Mouse (Mus musculus) stomach, embryonic 14.5 days (tissue): ENCODE data around the gene Smdt1. TPM values are rescaled to one million over a fixed set of nuclear protein-coding genes. Genes with fewer than 3 reads are reported as not detected.

ENCODE experiments used
- ATAC-seq: fragments of 200-750 bp; cut with Nextera tagmentation; 2 replicates; pipeline ENCODE4 v1.8.0; 2017; ENCODE audit warnings: low read depth, moderate TSS enrichment; ENCODE audit not compliant: insufficient number of reproducible peaks, insufficient read depth, low FRiP score
- H3K27ac ChIP-seq: fragments of 300-500 bp; sonication (generic); 2 replicates; pipeline ENCODE4 v1.5.1; 2014; ENCODE audit warnings: mild to moderate bottlenecking, low read length, moderate library complexity, mixed read lengths
- H3K27me3 ChIP-seq: fragments of 300-500 bp; sonication (generic); 2 replicates; pipeline ENCODE4 v1.6.1; 2014; ENCODE audit warnings: low read length, control low read depth, mixed read lengths; ENCODE audit not compliant: control insufficient read depth, insufficient read depth
- H3K36me3 ChIP-seq: fragments of 300-500 bp; sonication (generic); 2 replicates; pipeline ENCODE4 v1.6.1; 2014; ENCODE audit warnings: mild to moderate bottlenecking, control low read depth, low read length, moderate library complexity, mixed read lengths; ENCODE audit not compliant: control insufficient read depth, insufficient read depth
- H3K4me1 ChIP-seq: fragments of 300-500 bp; sonication (generic); 2 replicates; pipeline ENCODE4 v1.6.1; 2014; ENCODE audit warnings: low read length, control low read depth, mixed read lengths; ENCODE audit not compliant: control insufficient read depth, insufficient read depth
- H3K4me2 ChIP-seq: fragments of 300-500 bp; sonication (generic); replicated peaks from 2 replicates; pipeline ENCODE4 v1.6.1; 2014; ENCODE audit warnings: low read depth, low read length, control low read depth
- H3K4me3 ChIP-seq: fragments of 300-500 bp; sonication (generic); 2 replicates; pipeline ENCODE4 v1.5.1; 2014; ENCODE audit warnings: low read depth, low read length, control low read depth
- H3K9ac ChIP-seq: fragments of 300-500 bp; sonication (generic); replicated peaks from 2 replicates; pipeline ENCODE4 v1.6.1; 2014; ENCODE audit warnings: low read depth, mild to moderate bottlenecking, control low read depth, low read length, moderate library complexity, mixed read lengths
- H3K9me3 ChIP-seq: fragments of 300-500 bp; sonication (generic); 2 replicates; pipeline ENCODE4 v1.6.1; 2016; ENCODE audit warnings: low read depth, low read length, control low read depth; ENCODE audit not compliant: control insufficient read depth
- WGBS: fragments of 180-500 bp; shearing (Covaris S2); extraction: QIAGEN DNeasy Blood & Tissue Kit; methylation state at CpG from one replicate; pipeline ENCODE4 v1.1.7; 2014; 5-methylcytosine and 5-hydroxymethylcytosine counted together
- polyA plus RNA-seq: library from polyadenylated mRNA; unstranded; fragments of >200 nt; fragmentation: Nextera tagmentation; extraction: Ambion mirVana; gene quantifications from 2 replicates; pipeline ENCODE4 v1.2.1, GENCODE M21; 2014

Gene Smdt1
- polyA plus RNA-seq, 1 experiment from 2014 or later, result 266 TPM

DNA sequence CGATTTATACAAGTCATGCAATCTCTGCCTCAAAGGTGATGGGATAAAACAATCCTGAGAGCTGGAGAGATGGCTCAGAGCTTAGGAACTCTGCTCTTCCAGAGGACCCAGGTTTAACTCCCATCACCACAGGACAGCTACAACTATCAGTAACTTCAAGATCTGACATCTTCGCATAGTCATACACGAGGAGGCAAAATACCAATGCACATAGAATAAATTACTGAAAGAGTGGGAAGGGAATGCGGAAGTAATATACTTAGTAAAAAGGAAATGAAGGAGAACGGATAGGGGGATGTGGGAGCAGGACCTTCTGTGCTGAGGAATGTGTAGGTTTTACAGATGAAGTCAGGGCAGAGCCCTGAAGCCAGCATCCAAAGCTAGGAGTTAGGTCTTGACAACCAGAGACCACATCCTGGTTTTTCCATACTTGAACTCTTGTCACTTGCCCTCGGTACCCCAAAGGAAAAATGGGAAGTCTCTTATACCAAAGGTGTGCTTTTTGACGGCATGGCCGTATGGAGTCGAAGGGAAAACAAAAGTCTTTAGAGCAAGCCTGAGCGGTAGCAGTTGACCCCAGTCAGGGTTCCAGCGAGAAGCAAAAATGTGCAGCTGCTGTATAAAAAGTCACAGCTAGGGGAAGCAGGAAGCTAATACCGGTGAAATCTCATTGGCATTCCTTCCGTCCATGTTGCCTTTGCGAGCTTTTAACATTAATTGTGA is 8.0 kb downstream of the Smdt1 start:
- H3K36me3 ChIP-seq, result peaks cover 26% of the 10 kb centered on the region

GRCm38 (mm10) chr15:82347303-82347676 is 8.5 kb downstream of the Smdt1 start:
- Histone ChIP-seq H3K36me3 (peaks cover 26% of the 10 kb centered on the region), H3K4me1 (peaks cover 11% of the 10 kb centered on the region; the same call in 1 of the 2 replicates), H3K27me3 (no peaks in the 10 kb centered on the region), H3K9me3 (no peaks in the 10 kb centered on the region), H3K27ac (no peak overlapping the region; the same call in 1 of the 2 replicates), H3K4me2 (peak overlapping the region; percentile 77), H3K4me3 (peak overlapping the region; percentile 45), H3K9ac (peak overlapping the region; percentile 4; the same call in 1 of the 2 replicates)
- no peak for ATAC-seq
- WGBS, result 78% methylated on average over 4 of the region's 4 CpGs

More for the DNA sequence above, 8.0 kb downstream of the Smdt1 start:
- Histone ChIP-seq H3K4me3 (peak overlapping the region; percentile 45), H3K27me3 (no peaks in the 10 kb centered on the region), H3K4me2 (peak overlapping the region; percentile 77), H3K4me1 (peaks cover 14% of the 10 kb centered on the region), H3K9me3 (no peaks in the 10 kb centered on the region), H3K9ac (peak overlapping the region; percentile 4), H3K27ac (peak overlapping the region; percentile 62; the same call in 1 of the 2 replicates)
- ATAC-seq, result no peak
- 45% methylated on average over 14 of the region's 14 CpGs for WGBS

GRCm38 (mm10) chr15:82347852-82348251 is 9.1 kb downstream of the Smdt1 start:
- Histone ChIP-seq H3K4me3 (no peak overlapping the region), H3K9me3 (no peaks in the 10 kb centered on the region), H3K9ac (no peak overlapping the region), H3K27ac (no peak overlapping the region), H3K4me2 (no peak overlapping the region), H3K27me3 (no peaks in the 10 kb centered on the region), H3K36me3 (peaks cover 26% of the 10 kb centered on the region), H3K4me1 (peaks cover 11% of the 10 kb centered on the region; the same call in 1 of the 2 replicates)
- no peak for ATAC-seq
- 94% methylated on average over 12 of the region's 12 CpGs for WGBS

DNA sequence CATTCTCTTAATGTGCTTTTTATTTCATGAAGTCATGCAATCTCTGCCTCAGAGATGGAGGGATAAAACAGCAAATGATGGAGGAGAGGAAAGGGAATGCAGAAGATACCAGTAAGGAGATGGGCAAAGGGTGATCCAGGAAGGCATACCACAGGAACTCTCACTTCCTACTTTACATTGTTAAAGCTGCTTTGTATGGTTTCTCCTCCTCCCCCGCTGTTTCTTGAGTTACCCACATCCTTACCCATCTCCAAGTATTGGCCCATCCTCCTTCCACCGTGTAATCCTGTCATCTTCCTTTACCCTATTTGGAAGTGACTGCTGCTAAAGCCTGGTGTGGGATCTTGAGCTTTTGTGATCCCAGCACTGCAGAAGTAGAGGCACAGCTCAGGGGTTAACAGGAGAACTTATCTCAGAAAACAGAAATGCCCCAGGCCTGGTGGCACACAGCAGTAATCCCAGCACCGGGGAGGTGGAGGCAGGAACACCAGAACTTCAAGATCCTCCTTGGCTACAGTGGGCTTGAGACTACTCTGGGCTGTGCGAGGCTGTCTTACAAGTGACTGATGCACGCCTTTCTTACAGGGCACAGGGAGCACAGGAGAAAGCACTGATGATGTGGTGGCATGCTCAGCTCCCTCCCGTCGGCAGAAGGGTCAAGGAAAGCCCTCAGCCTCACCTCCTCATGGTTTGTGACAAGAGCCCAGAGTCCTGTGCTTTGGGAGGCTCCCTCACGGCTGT is 9.7 kb downstream of the Smdt1 start:
- Histone ChIP-seq H3K27ac (no peak overlapping the region), H3K4me3 (no peak overlapping the region), H3K9me3 (no peaks in the 10 kb centered on the region), H3K4me2 (no peak overlapping the region), H3K27me3 (no peaks in the 10 kb centered on the region), H3K9ac (no peak overlapping the region), H3K4me1 (peaks cover 16% of the 10 kb centered on the region; the same call in 1 of the 2 replicates), H3K36me3 (peaks cover 26% of the 10 kb centered on the region)
- 80% methylated on average over 8 of the region's 8 CpGs for WGBS
- ATAC-seq, result no peak

DNA sequence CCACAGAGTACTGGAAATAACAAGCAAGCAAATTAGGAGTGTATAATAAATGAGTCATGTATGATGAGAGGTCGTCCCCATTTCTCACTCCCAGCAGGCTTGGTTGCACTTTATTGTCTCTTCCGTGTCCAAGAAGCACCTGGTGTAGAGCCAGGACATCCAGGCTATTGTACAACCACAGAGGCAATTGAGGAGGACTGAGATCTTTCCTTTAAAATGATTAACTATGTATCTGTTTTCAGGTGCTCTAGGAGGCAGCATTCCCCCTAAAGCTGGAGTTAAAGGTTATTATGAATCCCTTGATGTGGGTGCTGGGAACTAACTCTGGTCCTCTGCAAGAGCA is 10.2 kb downstream of the Smdt1 start:
- Histone ChIP-seq H3K9me3 (no peaks in the 10 kb centered on the region), H3K36me3 (peaks cover 26% of the 10 kb centered on the region), H3K27ac (no peak overlapping the region), H3K4me1 (peaks cover 16% of the 10 kb centered on the region; the same call in 1 of the 2 replicates), H3K4me3 (no peak overlapping the region), H3K4me2 (no peak overlapping the region), H3K27me3 (no peaks in the 10 kb centered on the region), H3K9ac (no peak overlapping the region)
- WGBS, result 78% methylated on average over 2 of the region's 2 CpGs
- no peak for ATAC-seq

DNA sequence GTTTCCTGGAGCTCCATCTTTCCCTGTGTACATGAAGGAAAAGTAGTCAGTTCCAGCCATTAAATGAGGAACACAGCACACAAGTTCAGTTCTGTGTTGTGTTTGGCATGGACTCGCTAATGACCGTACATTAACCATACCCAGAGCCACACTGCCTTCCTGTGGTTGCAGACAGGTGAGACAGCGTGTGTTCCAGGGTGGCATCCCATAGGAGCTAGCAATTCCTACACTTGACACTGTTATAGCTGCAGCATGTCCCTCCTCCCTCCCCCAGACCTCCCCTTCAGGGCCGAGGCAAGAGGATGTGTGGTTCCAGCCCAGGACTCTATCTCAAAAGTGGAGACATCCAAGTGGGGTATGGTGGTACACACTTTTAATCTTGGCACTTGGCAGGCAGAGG is 11.6 kb downstream of the Smdt1 start:
- no peak for ATAC-seq
- H3K9ac ChIP-seq, result no peak overlapping the region
- no peaks in the 10 kb centered on the region for H3K9me3 ChIP-seq
- H3K27me3 ChIP-seq, result no peaks in the 10 kb centered on the region
- H3K4me1 ChIP-seq, result peaks cover 19% of the 10 kb centered on the region; the same call in 1 of the 2 replicates
- peaks cover 26% of the 10 kb centered on the region for H3K36me3 ChIP-seq
- H3K4me3 ChIP-seq, result no peak overlapping the region
- 83% methylated on average over 4 of the region's 4 CpGs for WGBS
- H3K27ac ChIP-seq, result no peak overlapping the region
- no peak overlapping the region for H3K4me2 ChIP-seq

- no peaks in the 10 kb centered on the region for H3K9me3 ChIP-seq
- WGBS, result 55% methylated on average over 3 of the region's 3 CpGs
- peaks cover 19% of the 10 kb centered on the region; the same call in 1 of the 2 replicates for H3K4me1 ChIP-seq
- peaks cover 26% of the 10 kb centered on the region for H3K36me3 ChIP-seq
- no peak overlapping the region; the same call in 1 of the 2 replicates for H3K4me3 ChIP-seq
- H3K27me3 ChIP-seq, result no peaks in the 10 kb centered on the region
- H3K27ac ChIP-seq, result no peak overlapping the region
- no peak overlapping the region for H3K4me2 ChIP-seq
- no peak for ATAC-seq
- H3K9ac ChIP-seq, result no peak overlapping the region
These were observed 12.7 kb downstream of the Smdt1 start for GRCm38 (mm10) chr15:82351480-82351879.

DNA sequence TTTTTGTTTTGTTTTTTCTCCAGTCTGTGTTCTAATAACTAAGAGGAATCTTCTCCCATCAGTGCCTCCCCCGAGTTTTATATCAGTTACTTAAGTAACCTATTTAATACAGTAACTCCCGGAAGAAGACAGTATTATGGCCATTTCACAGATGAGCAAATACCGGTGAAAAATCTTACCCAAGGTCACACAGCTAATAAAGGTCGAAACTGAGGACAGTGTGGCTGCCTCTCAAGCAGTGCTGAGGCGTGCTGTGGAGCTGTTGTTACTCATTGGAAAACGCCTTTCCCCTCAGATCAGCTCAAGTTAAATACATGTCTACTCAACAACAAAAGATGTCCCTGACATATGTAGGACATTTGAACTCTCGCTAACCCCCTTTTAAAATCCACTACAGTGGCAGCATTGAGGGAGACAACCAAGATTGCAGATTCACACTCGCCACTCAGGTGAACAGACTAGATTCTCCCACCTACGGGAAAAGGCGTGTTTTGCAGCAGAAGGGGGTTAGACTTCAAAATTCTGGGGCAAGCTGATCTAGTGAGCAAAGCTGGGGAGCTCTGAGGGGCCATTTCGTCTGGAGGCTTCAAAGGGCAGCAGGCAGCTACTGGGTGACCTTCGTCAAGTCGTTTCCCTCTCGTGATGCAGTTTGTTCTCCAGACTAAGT is 14.5 kb downstream of the Smdt1 start:
- Histone ChIP-seq H3K9me3 (no peaks in the 10 kb centered on the region), H3K27ac (no peak overlapping the region), H3K4me1 (peaks cover 10% of the 10 kb centered on the region; the same call in 1 of the 2 replicates), H3K9ac (peak overlapping the region; percentile 57), H3K4me3 (peak overlapping the region; percentile 58), H3K36me3 (peaks cover 25% of the 10 kb centered on the region), H3K27me3 (no peaks in the 10 kb centered on the region), H3K4me2 (peak overlapping the region; percentile 68)
- 26% methylated on average over 14 of the region's 14 CpGs for WGBS
- no peak for ATAC-seq
